Comparison of ENCODE assay signal across 26 mouse cellular contexts in the genomic region with DNA sequence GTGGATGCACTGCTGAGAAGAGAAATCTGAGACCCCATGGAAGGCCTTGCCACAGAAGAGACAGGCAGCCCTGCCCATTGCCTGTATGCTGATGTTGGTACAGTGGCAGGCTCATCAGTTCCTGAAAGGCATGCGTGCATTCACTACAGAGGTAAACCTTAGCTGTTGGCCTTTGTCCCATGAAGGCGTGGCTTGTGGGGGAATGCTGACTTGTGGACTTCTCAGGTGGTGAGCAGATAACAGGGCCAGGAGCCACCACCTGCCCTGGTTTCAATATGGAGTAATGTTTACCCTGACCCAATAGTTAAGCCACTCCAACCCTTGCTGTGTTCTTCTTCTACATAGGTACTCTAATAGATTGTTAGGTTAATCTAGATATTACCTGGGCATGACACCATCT.
A peak's percentile ranks its signal among the peaks of the same experiment; 100 is the strongest.
DNase-seq lines count a peak whose midpoint lies in the region; ATAC-seq and TF ChIP-seq lines count a peak whose summit lies in the region.
"Had no signal": no experiment of that assay in that cellular context is flagged by ENCODE, and none has a peak within 500 bp of the region (broad histone marks: within the 10 kb centered on the region; RNA-seq: fewer than 3 reads in every experiment).

No protein-coding gene starts in this region.

- no peak for TF ChIP-seq POLR2A in kidney, adult 2 months (IDR thresholded peaks at IDR 0.05; ENCODE audit: low read depth, low read length)

- no peak overlapping the region for H3K4me2 ChIP-seq in stomach, embryonic 16.5 days (ENCODE audit: low read depth, low read length)
- no peak overlapping the region for H3K4me2 ChIP-seq in hindbrain, embryonic 12.5 days (replicated peaks)
- H3K4me2 ChIP-seq: embryonic facial prominence, embryonic 13.5 days; forebrain, embryonic 12.5 days; heart, embryonic 11.5 days; hindbrain, embryonic 13.5 days had no signal

- H3K4me1 ChIP-seq in kidney, adult 2 months (ENCODE audit: control insufficient read depth, insufficient read depth, low read length), result no peaks in the 10 kb centered on the region
- H3K4me1 ChIP-seq in stomach, embryonic 16.5 days (ENCODE audit: control insufficient read depth, insufficient read depth, low read length), result no peaks in the 10 kb centered on the region
- no peaks in the 10 kb centered on the region for H3K4me1 ChIP-seq in hindbrain, embryonic 12.5 days
- no peaks in the 10 kb centered on the region for H3K4me1 ChIP-seq in heart, embryonic 10.5 days
- H3K4me1 ChIP-seq: embryonic facial prominence, embryonic 10.5 days; embryonic facial prominence, embryonic 13.5 days; forebrain, embryonic 12.5 days; hindbrain, embryonic 13.5 days had no signal

- no peaks in the 10 kb centered on the region for H3K27me3 ChIP-seq in kidney, adult 2 months (replicated peaks; ENCODE audit: control insufficient read depth, insufficient read depth, low read length)
- H3K27me3 ChIP-seq in stomach, embryonic 16.5 days (ENCODE audit: control insufficient read depth, insufficient read depth, low read length), result no peaks in the 10 kb centered on the region
- no peaks in the 10 kb centered on the region for H3K27me3 ChIP-seq in hindbrain, embryonic 12.5 days
- H3K27me3 ChIP-seq in heart, embryonic 10.5 days (ENCODE audit: insufficient read depth, poor library complexity, severe bottlenecking), result no peaks in the 10 kb centered on the region
- H3K27me3 ChIP-seq: embryonic facial prominence, embryonic 13.5 days; forebrain, embryonic 12.5 days; hindbrain, embryonic 13.5 days had no signal

- no peaks in the 10 kb centered on the region for H3K9me3 ChIP-seq in stomach, embryonic 16.5 days (replicated peaks; ENCODE audit: control insufficient read depth, low read length)
- H3K9me3 ChIP-seq in hindbrain, embryonic 12.5 days (replicated peaks), result no peaks in the 10 kb centered on the region
- H3K9me3 ChIP-seq in heart, embryonic 10.5 days, result no peaks in the 10 kb centered on the region
- H3K9me3 ChIP-seq: embryonic facial prominence, embryonic 10.5 days; embryonic facial prominence, embryonic 13.5 days; forebrain, embryonic 12.5 days; hindbrain, embryonic 13.5 days had no signal

- ATAC-seq in stomach, embryonic 16.5 days (ENCODE audit: insufficient read depth, low FRiP score), result peak; percentile 74; the same call in 1 of the 2 replicates
- no peak for ATAC-seq in hindbrain, embryonic 12.5 days (ENCODE audit: low FRiP score)
- ATAC-seq: activated CD4-positive, CD25-positive, alpha-beta regulatory T cell, adult 4 months; forebrain, embryonic 16.5 days; hindbrain, embryonic 16.5 days had no signal

- H3K4me3 ChIP-seq in kidney, adult 2 months (ENCODE audit: insufficient read depth, low read depth, low read length), result no peak overlapping the region
- no peak overlapping the region for H3K4me3 ChIP-seq in stomach, embryonic 16.5 days (replicated peaks; ENCODE audit: low read length)
- H3K4me3 ChIP-seq in hindbrain, embryonic 12.5 days, result no peak overlapping the region
- no peak overlapping the region for H3K4me3 ChIP-seq in heart, embryonic 10.5 days
- H3K4me3 ChIP-seq: embryonic facial prominence, embryonic 10.5 days; embryonic facial prominence, embryonic 13.5 days; erythroblast, embryonic 14.5 days; forebrain, embryonic 12.5 days; heart, adult 2 months; hindbrain, embryonic 13.5 days had no signal

- no peak overlapping the region for H3K9ac ChIP-seq in stomach, embryonic 16.5 days (ENCODE audit: low read length)
- no peak overlapping the region for H3K9ac ChIP-seq in hindbrain, embryonic 12.5 days
- H3K9ac ChIP-seq: embryonic facial prominence, embryonic 13.5 days; forebrain, embryonic 12.5 days; hindbrain, embryonic 13.5 days had no signal

- whole genome bisulfite sequencing in kidney, adult 2 months, result 64% methylated on average over 2 of the region's 2 CpGs
- 72% methylated on average over 2 of the region's 2 CpGs for WGBS in stomach, embryonic 16.5 days
- WGBS in hindbrain, embryonic 12.5 days, result 81% methylated on average over 2 of the region's 2 CpGs
- 87% methylated on average over 2 of the region's 2 CpGs for WGBS in heart, embryonic 10.5 days

- peak; percentile 1 for DNase-seq in kidney, adult 2 months
- DNase-seq in kidney, postnatal 4 days, result no peak
- peak; percentile 33 for DNase-seq in testis, postnatal 10 days (ENCODE audit: low spot score)
- DNase-seq in testis, postnatal 14 days (ENCODE audit: low spot score), result no peak
- DNase-seq in gastrocnemius, postnatal 25 days, result no peak
- no peak for DNase-seq in heart, embryonic 10.5 days (ENCODE audit: low spot score)
- DNase-seq: adrenal gland, adult 8-10 months; adrenal gland, postnatal 25 days; cerebellum, adult 11-12 months; cerebellum, adult 8-10 months; cerebellum, postnatal 10 days; cerebellum, postnatal 36 days; embryo, embryonic 11 days; gastrocnemius, postnatal 14 days; heart, adult 2 months had no signal

- no peak for TF ChIP-seq CTCF in kidney, adult 2 months (conservative IDR thresholded peaks at IDR 0.05; ENCODE audit: insufficient read depth, insufficient read length, low read depth, low read length)

- no peak overlapping the region for H3K27ac ChIP-seq in kidney, adult 2 months (ENCODE audit: insufficient read depth, low read depth, low read length)
- no peak overlapping the region for H3K27ac ChIP-seq in stomach, embryonic 16.5 days (ENCODE audit: low read length)
- no peak overlapping the region for H3K27ac ChIP-seq in hindbrain, embryonic 12.5 days
- H3K27ac ChIP-seq in heart, embryonic 10.5 days, result no peak overlapping the region
- H3K27ac ChIP-seq: embryonic facial prominence, embryonic 10.5 days; embryonic facial prominence, embryonic 13.5 days; forebrain, embryonic 12.5 days; heart, adult 2 months; hindbrain, embryonic 13.5 days had no signal

- no peaks in the 10 kb centered on the region for H3K36me3 ChIP-seq in kidney, adult 2 months (ENCODE audit: control insufficient read depth, insufficient read depth, low read length)
- H3K36me3 ChIP-seq in stomach, embryonic 16.5 days (ENCODE audit: control insufficient read depth, insufficient read depth, low read length), result no peaks in the 10 kb centered on the region
- H3K36me3 ChIP-seq in hindbrain, embryonic 12.5 days, result no peaks in the 10 kb centered on the region
- no peaks in the 10 kb centered on the region for H3K36me3 ChIP-seq in heart, embryonic 10.5 days
- H3K36me3 ChIP-seq: embryonic facial prominence, embryonic 10.5 days; embryonic facial prominence, embryonic 13.5 days; forebrain, embryonic 12.5 days; hindbrain, embryonic 13.5 days had no signal

Comparison
In these comparisons a context has a peak if more than half of its experiments do, and no peak if none do; other contexts are left out.
1. DNase-seq: peak in kidney, adult 2 months (single experiment) and testis, postnatal 10 days (single experiment); none in kidney, postnatal 4 days (0 of 2), testis, postnatal 14 days (single experiment), gastrocnemius, postnatal 25 days (single experiment) and heart, embryonic 10.5 days (single experiment).